Mouse (Mus musculus) heart, postnatal 0 days (tissue): ENCODE measurements around the gene Prdm16.

Source experiments
- CTCF ChIP-seq: IDR thresholded peaks from 2 replicates; pipeline ENCODE4 v1.5.1; 2016; ENCODE audit warnings: antibody characterized with exemption, control low read depth, low read depth
- EP300 ChIP-seq: IDR thresholded peaks from 2 replicates; pipeline ENCODE4 v1.6.1; 2016; ENCODE audit warnings: antibody characterized with exemption, low read depth

DNA sequence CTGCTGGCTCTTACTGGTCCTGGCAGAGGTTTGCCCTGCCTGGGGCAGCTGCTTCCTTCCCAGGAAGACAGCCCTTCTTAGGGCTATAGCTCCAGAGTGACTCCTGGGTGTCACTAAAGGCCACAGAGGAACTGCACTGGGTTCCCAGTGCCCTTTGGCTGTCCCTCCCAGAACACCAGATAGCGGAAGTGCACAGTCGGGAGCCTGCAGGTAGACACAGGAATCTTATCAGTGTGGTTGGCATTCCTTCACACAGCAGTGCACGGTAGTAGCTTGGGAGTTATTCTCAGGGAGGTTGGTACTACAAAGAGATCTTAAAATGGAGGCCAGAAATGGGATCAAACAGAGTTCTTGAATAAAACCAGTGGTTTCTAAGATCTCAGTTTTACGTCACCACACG, 278.3 kb downstream of the Prdm16 start:
- TF ChIP-seq CTCF (no peak), EP300 (no peak)
